Mouse (Mus musculus) left cerebral cortex, postnatal 14 days (tissue): ENCODE data around the gene Tnrc6b. TPM values are rescaled to one million over a fixed set of nuclear protein-coding genes. Genes with fewer than 3 reads are reported as not detected.

Experiments used
- DNase-seq, 2 experiments: peaks; one replicate each; pipeline ENCODE4 v3.0.0; 2021 to 2022; ENCODE audit warnings: low spot score in 2 of 2, mixed read lengths in 1 of 2
- intact Hi-C: fragments of 180-260 bp; cut with DNase I; formaldehyde crosslinking; loops from one replicate; pipeline ENCODE4 v1.15.1; 2025
- total RNA-seq, 2 experiments: library from RNA; stranded (reverse); gene quantifications; 2 replicates each; pipeline ENCODE4 v1.2.3; 2021

Tnrc6b gene
- total RNA-seq, 2 experiments from 2014 or later = 127 to 131 TPM

DNA sequence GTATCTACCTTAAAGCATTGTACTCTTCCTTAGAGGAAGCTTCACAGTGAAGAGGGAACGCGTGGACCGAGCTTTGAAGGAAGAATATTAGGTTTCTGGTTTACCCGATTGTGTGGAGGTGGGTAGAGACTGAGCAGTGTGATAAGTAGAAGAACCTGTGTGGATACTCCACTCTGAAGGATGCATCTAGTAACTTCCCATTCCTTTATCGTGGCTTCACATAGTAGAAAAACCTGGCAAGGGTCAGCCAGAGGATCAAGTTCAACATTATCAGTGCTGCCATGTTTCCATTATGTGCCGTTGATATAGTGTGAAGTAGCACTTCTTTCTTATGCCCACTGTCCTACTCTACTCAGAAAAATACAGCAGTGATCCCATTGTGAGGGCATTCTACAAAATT, 53.6 kb downstream of the Tnrc6b start:
- intact Hi-C loops = no loop called here
- DNase-seq = no peak

DNA sequence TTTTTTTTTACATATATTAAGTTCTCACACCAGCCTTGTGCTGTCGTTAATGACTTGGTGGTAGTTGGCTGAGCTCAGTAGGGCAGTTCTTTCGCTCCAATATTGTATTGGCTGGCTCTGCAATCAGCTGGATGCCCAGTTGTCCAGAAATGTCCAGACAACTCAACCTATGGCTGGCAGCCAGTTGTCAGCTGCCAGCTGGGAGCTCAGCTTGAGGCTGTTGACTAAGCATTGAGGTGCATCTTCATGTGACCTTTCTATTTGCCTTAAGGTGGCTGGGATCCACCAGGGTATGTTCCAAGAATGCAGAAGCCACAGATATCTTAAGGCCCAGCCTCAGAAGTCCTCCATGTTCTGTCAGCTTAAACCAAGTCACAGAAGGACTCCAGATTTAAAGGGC, 54.3 kb downstream of the Tnrc6b start:
- no peak for DNase-seq
- intact Hi-C loops = no loop called here

DNA sequence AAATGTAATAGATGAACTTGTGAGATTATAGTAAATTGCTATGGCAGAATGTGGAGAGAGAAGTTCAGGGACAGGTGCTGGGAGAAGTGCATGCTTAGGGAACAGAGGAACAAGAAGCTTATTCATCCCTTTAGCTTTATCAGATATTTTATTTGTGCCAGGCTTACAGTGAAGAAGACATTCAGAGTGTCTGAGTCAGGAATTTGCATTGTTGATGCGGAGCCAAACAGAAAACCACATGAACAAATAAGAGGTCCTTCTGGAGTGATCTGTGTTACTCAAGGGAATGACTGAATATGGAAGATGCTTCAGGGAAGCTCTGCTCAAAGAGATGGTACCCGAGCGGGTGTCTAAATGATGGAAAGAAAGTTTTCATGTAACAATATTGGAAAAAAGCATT, 57.1 kb downstream of the Tnrc6b start:
- intact Hi-C loops = no loop called here
- DNase-seq = no peak

DNA sequence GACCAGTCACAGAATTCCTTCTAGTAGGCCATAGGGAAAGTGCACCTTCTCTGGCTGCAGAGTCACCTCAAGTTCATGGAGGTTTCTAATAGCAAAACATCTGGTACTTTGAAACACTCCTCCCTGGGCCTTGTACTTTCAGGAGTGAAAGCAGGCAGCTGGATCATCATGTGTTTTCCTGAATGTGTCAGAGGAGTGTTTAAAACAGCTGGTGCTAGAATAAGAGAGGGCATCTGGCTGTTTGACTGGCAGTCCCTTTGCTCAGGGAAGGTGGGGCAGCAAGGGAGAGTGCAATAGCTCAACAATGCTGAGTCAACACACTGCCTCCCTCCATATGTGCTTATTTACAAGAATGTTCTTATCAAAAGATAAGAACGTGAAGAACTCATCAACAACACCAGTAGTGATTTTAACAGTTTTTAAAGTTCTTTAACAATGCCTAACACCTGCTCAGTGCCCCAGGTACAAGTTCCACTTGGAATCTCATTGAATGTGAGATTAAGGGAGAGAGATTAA, 60.9 kb downstream of the Tnrc6b start:
- intact Hi-C loops = no loop called here
- DNase-seq = no peak

DNA sequence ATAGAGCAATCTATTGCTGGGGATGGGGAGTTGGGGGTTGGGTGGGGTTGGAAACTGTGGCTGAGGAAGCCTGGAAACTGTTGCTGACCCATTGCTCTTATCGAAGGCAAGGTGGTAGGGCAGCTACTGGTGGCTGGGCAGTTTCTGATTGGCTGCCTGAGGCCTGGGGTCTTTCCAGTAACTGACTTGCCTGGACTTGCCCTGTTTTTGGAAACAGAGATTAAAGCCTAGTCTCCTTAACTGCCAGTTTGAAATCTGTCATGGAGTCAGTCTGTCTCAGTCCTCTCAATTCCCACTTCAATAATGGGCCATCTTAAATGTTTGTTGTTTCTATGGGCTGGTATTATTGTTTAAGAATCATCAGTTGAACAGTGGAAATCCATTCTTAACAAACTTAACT, 63.6 kb downstream of the Tnrc6b start:
- DNase-seq = no peak
- intact Hi-C loops = no loop called here

DNA sequence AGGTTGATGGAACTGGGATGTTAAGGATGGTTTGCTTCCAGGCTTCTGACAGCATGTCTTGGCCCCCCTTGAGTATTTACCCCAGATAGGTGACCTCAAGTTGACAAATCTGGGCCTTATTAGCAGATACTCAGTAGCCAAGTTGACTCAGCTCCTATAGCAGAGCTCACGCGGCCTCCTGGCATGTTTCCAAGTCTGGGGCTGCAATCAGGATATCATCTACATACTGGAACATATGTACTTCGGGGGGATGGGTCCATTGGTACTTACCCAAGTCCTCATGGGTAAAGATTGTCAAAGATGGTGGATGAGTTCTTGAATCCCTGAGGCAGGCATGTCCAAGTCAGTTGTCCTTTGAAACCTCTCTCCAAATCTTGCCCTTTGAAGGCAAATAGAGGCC, 67.9 kb downstream of the Tnrc6b start:
- intact Hi-C loops = no loop called here
- DNase-seq = no peak

DNA sequence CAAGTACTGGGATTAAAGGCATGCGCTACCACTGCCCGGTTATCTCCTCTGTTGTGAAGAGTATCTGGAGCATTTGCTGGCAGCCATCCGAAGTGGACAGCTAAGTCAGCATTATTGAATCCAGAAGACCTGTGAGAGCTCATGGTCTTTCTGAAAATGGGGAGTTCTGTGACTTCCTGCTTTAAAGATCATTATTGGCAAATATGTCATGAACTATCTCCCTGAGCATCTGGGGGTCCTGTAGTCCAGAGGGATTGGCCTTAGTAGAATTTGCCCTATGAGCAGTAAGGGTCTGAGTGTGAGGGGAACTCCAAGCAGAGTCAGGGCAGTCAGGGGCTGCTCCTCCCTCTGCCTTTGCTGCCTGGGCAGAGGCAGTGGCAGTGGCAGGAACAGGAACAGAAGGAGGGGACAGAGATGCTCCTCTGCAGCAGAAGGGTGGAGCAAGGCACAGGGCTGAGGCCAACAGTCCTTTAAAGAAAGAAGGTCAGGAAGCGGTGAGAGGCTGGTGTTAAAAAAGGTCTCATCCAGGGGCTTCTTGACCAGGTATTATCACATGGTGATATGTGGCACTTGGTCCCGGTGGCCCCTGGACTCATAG, 69.1 kb downstream of the Tnrc6b start:
- intact Hi-C loops = loop anchor here (10.0 kb wide), 1 partner anchor 45 kb away; no protein-coding TSS in a partner anchor

DNA sequence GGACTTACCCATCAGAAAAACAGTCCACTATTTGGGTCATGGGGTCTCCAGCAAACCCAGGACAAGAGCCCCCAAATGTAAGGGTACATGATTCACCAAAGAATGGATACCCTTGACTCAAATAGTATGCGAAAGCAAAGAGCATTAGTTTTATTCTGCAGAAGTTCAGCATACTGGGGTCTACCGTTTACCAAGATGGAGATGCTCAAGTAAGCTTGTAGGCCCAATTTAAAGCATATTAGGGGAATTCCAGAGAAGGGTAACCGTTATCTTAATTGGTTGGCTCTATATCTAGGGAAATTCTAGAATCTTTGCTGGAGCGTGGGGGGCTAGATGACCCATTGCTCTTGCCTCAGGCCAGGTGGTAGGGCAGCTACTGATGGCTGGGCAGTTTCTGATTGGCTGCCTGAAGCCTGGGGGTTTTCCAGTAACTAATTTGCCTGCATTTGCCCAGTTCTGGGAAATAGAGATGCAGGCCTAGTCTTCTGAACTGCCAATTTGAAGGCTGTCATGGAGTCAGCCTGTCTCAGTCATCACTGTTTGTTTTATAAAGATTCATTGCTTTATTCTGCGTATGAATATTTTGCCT, 70.2 kb downstream of the Tnrc6b start:
- intact Hi-C loops = loop anchor here (10.0 kb wide), 1 partner anchor 47 kb away; no protein-coding TSS in a partner anchor
- no peak for DNase-seq

More for the DNA sequence above, 69.1 kb downstream of the Tnrc6b start:
- DNase-seq = no peak

DNA sequence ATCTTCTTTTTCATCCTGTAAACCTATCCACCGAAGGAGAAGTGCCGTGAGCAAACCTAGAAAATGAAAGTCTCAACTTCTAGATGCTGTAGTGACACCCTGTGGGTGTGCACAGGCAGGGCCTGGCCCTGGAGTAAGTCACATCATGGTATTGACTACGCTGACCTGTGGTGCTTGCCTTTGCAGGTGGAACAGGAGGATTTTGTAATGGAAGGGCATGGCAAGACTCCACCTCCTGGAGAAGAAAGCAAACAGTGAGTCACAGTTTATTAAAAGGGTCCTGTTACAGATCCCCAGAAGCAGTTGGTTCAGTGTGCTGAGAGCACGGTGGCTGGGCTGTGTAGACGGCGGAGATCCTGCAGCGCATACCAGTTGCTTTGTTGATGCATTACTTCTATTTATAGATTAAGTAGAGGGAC, 73.4 kb downstream of the Tnrc6b start:
- no peak for DNase-seq
- intact Hi-C loops = loop anchor here (10.0 kb wide), 1 partner anchor 50 kb away; no protein-coding TSS in a partner anchor

DNA sequence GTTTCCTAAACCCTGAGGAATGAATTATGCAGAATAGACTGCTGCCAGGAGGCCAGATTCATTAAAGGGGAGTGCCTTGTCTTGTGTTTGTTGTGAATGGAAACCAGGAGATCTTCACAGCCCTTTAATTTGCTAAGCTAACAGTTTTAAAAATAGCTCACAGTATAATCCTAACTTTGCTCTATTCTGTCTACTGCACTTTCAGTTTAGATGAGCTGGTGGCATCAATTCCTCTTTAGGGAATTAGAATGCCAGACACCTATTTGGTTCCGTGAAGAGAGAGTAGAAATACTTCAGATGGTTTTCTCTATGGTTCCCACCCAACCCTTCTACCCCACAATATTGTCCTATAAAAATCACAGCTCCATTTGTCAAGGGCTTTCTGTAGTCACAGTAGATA, 74.6 kb downstream of the Tnrc6b start:
- DNase-seq = no peak
- intact Hi-C loops = loop anchor here (10.0 kb wide), 1 partner anchor 51 kb away; no protein-coding TSS in a partner anchor

DNA sequence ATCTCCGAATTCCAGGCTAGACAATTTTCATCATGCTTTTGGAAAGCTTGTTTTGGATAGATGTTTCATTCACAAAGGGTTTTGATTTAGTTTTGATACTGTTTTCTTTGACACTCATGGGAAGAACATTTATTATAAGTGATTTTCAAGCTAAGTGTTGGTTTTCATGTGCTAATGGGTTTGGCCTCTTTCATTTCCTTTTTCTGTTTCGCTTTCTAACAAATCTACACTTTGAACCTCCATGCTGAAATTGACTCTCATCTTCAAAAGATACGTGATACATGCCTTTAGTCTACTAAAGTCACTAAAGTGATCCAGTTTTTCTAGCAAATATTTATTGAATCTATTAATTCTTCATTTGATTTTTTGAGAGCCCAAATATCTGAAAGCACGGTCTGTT, 76.6 kb downstream of the Tnrc6b start:
- no peak for DNase-seq
- intact Hi-C loops = loop anchor here (10.0 kb wide), 1 partner anchor 53 kb away; no protein-coding TSS in a partner anchor

DNA sequence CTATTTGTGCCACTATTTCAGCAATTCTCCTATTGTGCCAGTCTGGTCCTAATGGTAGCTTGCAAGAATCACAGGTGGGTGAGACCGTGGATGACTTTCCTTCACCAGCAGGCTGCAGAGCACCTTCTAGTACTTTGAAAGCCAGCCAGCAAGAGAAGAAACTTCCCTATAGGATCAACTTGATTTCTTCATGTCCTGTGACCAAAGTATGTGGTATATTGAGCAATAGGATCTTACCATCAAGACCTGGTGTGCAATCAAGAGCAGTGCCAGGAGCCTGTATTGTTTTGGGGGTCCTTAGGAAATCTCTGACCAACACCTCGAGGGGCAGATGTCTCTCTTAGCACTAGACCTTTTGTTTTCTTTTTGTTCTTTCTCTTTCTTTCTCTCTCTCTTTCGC, 81.4 kb downstream of the Tnrc6b start:
- DNase-seq = no peak
- intact Hi-C loops = no loop called here

DNA sequence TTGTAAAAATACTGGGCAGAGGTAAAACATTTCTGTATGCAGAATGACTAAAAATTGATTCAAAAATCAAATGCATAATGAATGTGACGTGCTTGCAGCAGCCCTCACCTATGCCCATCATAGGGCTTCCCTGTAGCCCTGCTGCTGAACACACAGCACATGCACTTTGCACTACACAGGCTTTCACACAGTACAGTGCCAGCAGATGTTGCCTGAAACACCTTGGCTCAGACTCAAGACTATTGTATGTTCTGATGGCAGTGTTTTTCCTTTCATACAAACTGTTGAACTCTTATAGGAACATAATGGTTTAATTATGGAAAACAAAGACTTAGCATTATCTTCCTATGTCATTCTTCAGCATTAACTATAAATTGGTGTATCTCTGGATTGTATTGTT, 84.0 kb downstream of the Tnrc6b start:
- no peak for DNase-seq
- intact Hi-C loops = no loop called here

DNA sequence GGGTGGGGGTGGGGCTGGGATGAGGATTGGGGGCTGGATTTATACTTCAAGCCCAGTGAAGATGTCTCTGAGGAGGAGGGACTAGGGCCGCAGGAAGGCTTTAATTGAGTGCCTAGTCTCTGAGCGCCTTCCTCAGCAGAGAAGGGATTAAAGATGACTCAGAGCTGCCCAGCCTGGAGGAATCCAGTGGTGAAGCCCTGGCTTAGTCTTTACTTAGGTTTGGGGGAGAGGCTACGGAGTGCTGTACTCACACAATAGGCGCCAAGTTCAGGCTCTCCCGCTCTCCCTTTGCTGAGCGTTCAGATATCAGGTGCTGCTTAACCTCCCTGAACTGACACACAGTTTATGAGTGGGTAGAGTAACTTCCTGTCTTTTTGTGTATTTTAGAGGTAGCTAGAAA, 86.6 kb downstream of the Tnrc6b start:
- intact Hi-C loops = loop anchor here (2.0 kb wide), 1 partner anchor 87 kb away; the partner anchor contains the start of gene Tnrc6b
- peak; percentile 14 to 29 for DNase-seq

DNA sequence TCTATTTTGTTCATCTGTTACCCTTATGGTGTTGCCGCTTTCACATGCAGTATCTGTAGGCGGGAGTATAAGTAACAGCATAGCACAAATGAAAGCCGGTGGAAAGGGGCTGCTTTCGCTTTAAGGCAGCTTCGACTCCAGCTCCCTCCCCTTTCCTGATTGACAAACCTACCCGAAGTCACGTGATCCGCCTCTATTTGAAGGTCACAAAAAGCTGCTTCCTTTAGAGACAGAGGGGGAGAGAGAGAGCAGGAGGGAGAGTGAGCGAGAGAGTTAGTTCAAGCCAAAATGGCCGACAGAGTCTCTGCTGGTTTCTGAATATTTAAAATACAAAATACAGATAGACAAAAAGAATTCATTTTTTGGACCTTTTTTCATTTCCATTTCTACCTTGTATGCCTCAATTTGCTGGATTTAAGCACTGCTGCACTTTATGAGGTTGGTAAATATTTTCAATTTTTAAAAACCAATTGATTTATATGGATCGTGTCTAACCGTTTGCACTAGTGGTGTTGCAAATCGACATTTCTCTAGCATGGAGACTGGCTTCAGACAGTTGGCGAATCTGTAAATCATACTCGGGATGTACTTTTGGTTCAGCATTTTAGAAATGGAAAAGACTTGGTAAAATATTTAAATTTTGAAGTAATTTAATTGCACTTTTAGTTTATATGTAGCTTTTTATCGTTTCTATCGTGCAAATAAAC, 87.4 kb downstream of the Tnrc6b start:
- peak; percentile 95 to 99 for DNase-seq
- intact Hi-C loops = loop anchor here (2.0 kb wide), 1 partner anchor 88 kb away; the partner anchor contains the start of gene Tnrc6b

DNA sequence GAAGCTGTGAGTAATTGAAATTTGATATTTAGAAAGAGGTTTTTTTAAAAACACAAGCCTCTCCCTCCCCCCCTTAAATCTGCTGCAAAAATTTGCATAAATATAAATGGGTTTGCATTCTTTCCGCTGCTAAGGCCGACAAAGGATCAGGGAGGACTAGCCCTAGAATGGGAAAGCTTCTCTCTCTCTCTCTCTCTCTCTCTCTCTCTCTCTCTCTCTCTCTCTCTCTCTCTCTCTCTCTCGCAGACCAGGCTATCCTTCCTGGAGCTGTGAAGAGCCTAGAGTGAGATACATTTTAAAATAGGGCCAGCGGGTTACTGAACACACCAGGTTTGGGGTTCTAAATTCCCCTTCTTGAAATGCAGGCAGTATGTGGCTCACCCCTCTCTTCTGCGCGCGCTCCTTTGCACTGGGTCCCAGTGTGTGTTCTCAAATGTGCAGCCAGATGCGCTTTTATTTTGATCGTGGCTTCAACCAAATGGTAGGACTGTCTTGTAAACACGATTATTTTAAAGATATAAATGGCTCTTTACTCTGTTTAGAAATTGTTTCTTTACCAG, 88.0 kb downstream of the Tnrc6b start:
- peak; percentile 37 to 50 for DNase-seq
- intact Hi-C loops = loop anchor here (2.0 kb wide), 1 partner anchor 88 kb away; the partner anchor contains the start of gene Tnrc6b

DNA sequence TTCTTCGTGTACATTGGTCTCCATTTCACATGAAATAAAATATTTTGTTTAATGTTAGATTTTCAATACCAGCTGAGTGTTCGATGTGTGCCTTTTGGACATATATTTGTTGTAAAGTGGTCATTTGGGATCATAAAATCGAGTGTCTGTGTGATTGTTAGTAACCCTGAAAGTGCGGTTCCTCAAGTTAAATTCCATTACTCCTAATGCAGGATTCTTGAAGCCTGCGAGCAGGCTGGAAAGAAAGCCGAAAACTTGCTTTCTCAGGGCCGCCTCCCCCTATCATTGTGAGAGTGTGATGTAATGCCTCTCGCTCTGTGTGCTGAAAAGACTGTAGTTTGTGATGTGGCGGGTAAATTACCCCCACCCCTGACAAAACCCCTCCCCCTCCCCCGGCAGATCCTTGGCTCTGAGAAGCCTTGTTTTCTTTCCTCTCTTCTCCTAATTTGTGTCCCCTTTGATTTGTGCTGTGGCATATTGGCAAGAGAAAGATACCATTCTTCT, 88.6 kb downstream of the Tnrc6b start:
- intact Hi-C loops = loop anchor here (2.0 to 5.0 kb wide), 2 partner anchors 83 to 89 kb away; partner anchors contain the start of gene Tnrc6b
- peak; percentile 51 to 66 for DNase-seq

DNA sequence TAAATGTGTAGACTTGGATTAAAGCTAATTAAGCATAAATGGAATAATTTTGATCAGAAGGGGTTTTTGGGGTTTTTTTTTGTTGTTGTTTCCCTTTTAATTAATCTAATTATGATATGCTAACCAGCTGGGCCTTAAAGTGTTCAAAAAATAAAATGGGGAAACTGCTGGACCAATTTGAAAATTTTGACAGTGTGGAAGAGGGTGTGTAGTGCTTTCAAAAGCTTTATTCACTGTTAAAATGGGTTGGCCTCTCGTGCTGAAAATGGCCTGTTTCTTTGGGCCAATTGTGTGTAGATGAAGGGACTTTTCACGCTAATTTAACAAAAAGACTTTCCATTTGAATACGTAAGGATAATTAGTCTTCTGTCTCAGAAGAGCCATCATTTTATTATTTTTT, 89.1 kb downstream of the Tnrc6b start:
- DNase-seq = no peak
- intact Hi-C loops = loop anchor here (5.0 kb wide), 1 partner anchor 82 kb away; no protein-coding TSS in a partner anchor

DNA sequence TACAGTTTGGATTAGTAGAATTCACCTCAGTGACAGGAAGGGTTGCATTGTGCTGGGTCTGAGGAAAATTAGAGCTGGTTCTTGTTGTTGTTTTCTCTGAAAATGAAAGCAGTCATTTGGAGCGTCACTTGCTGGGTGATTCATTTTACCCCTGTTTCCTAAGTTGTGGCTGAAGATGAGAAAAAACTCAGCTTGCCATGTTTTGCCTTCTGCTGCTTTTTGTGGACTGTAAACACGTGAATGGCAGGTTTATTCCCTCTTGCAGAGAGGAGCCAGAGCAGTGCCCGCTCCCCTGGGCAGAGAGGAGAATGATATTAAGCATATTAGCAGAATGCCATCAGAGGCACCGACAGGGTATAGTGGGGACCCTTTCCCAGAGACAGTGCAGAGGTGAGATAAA, 89.7 kb downstream of the Tnrc6b start:
- intact Hi-C loops = loop anchor here (5.0 kb wide), 1 partner anchor 82 kb away; no protein-coding TSS in a partner anchor
- no peak for DNase-seq
